Mouse (Mus musculus) frontal cortex, postnatal 10 days (tissue): Measurements from ENCODE around the gene Aven.

Experiments
- DNase-seq, 2 experiments: peaks; one replicate each; pipeline ENCODE4 v3.0.0; 2022; ENCODE audit warnings: low spot score in 2 of 2, mixed read lengths in 1 of 2

Aven gene

DNA sequence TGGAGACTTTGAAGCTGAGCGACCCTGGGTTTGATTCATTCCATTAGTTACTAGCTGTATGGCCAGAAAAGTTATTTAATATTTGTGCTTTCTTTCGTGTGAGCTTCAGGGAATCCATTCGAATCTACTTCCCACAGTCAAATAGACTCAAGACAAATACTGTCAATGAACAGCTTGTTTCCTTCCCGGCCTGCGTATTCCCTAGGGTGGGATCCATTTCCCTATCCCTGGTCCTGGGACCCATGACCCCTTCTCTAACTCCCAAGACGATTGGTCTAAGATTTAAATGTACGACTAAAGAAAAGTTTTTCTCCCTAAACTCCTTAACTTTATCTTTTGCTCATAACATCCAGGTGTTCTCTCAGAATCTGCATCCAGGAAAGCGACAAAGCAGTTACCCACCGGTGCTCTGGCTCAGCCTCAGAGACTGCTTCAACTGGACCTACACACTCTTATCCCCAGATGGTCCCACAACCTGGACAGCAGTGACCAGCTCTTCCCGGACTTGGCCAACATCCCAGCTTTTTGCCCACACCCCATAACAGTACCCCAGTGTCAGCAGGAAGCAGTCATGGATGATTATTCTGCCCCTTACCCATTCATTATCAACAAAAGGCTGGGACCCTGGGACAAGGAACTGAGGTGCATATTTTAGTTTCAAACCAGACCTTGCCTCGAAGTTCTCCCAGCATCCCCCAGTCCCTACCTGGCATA is 2.1 kb upstream of the Aven start:
- DNase-seq = no peak

DNA sequence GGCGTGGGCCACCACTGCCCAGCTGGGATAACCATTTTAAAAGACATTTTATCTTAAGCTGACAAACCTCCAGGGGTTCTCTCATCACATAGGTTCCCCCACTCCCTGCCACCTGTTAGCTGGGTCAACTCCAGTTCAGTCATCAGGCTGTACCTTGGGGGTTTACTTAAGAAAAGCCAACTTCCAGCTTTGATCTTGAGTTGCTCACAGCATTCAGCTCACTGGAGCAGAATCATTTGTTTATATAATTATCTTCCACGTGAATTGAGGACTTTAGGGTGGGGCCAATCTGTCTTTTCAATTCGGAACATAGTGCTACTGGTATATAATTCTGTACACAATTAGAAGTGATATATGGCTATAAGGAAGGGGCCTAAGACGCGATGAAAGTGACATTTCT is 1.1 kb upstream of the Aven start:
- DNase-seq = no peak

DNA sequence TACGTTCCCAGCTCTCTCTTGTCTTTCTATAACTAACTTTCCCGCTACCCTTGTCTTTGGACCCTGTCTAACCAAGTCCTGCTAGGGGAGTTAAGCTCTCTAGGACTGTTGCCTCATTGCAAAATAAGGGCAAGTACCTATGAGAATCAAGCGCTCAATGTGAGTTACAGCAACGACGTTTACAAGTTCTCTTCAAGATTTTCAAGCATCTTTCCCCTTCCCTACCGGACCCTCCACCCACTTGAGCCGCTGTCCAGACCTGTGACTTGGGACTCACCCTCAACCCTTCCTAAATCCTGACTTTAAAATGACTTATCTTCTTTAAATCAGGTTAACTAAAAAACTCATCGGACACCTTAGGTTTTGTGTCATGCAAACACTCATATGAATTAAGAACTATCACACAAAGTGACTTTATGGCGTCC is 321 bp upstream of the Aven start:
- DNase-seq = no peak

DNA sequence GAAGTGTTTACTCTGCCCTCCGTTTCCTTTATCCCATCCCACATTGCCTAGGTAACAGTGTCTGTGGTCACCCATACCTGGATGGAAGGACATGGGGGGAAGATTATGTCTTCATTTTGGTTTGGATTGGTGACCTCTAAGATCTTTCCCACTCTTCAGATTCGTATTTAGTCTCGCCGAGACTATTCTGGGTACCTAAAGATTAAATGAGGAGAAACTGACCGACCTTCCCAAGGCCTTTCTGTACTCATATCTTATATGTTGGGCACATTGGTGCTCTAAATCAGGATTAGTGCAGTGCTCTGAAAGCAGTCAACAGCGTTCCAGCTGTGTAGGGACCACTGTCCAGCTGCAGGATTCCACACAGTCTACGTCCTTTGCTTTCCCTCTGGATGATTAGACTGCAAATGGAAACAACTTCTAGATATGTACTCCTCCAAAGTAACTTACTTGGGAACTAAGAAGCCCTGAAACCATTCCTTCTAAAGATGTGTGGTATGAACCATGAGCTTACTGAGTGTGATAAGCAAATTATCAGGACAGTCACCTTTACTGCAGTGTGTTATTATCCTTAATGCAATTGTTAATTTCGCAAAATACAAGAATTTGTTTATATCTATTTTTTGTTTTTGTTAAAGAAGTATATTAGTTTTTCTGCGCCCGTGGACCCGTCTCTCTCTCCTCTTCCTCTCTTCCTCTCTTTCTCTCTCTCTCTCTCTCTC is 936 bp downstream of the Aven start:
- DNase-seq = no peak

DNA sequence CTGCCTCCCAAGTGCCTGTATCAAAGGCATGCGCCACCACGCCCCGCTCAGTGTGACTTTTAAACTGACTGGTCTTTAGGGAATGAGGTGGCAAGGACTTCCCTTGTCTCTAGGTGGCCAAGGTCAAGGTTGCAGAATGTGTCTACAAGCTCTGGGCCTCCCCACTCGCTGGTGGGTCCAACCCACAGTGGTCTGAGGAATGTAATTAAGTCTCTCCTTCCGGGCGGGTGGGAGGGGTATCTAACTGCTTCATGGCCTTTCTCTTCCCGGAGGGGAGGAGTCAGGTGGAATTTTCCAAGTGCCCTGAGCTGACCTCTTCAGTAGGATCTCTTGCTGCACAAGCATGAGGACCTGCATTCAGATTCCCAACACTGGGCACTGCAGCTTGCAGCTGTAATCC is 5.1 kb downstream of the Aven start:
- no peak for DNase-seq

DNA sequence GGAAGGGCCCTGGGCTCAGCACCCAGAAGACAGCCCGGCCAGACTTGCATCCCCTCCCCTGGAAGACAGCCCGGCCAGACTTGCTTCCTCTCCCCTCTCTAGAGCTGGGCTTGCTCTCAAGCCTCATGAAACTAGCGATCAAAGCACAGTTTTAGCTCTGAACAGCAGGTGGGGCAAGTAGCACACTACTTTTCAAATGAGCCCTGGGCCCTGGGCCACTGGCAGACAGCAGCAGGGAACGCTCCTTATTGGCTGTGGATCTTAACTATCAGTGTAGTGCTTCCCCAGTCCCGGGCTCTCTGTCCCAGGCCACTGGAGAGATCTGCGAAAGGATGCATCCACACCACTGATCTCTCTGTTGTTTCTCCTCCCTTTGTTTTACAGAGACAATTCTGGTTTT is 8.4 kb downstream of the Aven start:
- peak; percentile 54 to 73 for DNase-seq

DNA sequence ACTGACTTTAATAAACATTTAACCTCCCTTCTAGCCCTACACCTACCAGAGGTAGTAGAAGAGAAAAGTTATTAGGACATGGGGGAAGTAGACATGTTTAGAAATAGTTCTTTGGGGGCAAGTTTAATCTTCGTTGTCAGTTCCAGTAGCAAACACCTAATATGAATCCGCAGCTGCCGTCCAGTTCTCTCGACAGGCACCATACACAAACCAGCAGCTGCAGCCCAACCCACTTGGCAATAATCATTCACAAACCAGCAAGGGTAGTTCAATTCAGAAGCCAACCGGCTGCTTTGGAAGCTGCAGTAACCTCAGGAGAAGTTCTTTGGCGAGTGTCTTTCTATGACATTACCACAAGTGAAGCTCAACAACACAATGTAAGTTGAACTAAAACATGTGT is 11.2 kb downstream of the Aven start:
- DNase-seq = no peak

DNA sequence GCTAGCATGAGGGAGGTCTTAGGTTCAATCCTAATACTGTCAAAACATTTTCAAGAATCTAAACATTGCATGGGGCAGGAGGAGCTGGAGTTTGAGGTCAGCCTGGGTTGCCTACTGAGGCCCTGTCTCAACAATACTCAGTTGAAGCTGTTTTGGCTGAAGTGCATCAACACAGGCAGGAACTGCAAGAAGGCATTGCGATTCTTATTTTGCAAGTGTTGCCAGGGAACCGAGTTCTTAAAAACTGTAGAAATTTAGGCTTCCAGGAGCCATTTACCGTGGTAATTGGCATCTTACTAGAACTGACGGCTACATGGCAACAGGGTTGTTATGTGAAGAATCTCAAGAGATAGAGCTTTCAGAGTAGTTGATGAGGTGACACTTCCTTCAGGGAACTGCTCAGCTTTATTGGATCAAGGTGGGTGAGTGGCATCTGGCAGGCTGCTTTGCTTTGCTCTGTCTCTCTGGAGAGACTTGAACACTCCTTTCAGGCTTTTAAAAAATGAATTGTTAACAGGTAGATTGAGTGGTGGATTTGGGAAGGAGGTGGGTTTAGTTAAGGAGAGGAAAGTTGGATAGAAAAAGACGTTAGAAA is 14.2 kb downstream of the Aven start:
- no peak for DNase-seq

DNA sequence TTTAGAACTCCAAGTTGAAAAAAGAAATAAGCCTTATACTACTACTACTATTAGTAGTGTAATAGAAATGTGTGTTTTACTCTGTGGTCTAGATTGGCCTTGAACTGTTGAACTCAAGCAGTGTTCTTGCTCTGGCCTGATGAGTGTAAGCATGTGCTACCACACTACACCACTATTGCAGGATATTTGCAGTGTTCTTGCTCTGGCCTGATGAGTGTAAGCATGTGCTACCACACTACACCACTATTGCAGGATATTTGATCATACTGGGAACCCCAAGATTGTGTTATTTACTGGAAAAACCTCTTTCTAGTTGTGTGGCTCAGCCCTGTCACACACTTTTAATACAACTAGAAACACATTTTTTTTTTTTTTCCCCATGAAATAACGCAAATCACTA is 14.7 kb downstream of the Aven start:
- DNase-seq = no peak

DNA sequence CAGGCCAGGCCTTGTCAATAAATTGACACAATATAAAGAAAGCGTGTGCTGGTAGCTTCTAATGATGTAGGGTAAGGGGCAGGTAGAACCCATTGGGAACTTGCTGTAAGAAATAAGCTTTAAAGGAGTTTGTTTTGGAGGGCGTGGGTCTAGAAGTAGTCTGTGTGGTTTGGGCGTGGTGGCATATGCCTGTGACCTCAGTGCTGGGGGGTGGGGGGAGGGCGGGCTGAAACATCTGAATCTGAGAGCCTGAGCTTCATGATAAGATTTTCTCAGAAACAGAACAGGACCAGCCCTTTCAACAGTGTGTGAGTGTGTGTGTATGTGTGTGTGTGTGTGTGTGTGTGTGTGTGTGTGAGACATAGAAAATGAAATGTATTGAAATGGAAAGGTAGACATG is 17.4 kb downstream of the Aven start:
- no peak for DNase-seq

DNA sequence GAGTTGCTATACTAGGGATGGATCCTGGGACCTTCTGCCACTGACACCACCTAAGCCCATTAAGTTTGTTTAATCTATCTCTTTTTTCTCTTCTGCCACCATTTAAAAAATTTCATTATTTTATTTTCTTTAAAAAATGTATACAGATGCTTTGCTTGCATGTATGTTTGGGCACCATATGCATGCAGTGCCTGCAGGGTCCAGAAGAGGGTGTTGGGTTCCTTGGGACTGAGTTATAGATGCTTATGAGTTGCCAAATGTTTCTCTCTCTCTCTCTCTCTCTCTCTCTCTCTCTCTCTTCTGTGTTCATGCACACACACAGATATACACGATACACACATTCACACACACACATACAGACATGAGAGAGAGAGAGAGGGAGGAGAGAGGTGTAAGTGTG is 20.3 kb downstream of the Aven start:
- DNase-seq = no peak

DNA sequence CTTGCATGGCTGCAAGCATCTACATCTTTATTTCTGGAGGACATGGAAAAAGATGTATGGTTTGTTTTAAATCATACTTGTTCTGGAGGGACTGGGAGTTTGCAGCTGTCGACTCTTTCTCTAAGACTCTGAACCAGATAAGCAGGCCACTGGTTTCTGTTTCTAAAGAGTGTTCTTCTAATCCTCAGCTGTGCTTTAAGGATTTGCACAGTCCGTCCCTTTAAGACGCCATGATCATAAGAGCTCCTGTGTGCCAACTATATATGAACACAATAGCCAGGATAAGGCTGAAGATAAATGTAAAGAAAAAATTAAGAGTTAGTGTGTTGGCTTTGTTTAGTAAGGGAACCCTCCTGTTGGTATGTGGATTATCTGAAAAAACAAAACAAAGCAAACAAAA is 24.0 kb downstream of the Aven start:
- no peak for DNase-seq

DNA sequence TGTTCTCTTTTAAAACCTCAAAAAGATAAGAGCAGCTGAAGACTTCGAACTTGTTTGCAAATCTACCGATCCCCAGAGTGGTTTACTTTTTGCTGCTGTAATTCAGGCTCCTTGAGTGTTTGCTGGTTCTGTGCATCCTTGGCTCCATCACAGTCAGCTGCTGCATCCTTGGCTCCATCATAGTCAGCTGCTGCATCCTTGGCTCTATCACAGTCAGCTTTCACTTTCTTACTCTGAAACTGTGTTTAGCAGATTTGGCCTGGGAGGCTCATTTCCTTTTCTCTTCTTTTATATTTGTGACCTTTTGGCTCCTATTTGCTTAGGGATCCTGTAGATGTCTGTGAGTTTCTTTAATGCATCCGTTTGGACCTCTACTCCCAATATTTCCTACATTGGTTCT is 24.5 kb downstream of the Aven start:
- DNase-seq = no peak

DNA sequence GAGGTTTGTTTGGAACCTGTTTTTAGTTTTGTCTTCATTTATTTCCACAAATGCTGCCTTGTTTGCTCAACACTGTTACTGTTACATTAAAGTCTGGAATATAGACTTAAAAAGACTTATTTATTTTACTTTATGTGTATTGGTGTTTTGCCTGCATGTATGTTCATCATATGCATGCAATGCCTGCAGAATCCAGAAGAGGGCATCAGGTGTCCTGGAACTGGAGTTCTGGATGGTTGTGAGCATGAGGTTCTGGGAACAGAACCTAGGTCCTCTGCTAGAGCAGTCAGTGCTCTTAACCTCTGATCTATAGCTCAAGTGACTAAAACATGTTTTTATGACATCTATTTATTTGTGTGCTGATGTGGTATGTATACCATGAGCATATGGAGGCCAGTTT is 25.8 kb downstream of the Aven start:
- DNase-seq = no peak

DNA sequence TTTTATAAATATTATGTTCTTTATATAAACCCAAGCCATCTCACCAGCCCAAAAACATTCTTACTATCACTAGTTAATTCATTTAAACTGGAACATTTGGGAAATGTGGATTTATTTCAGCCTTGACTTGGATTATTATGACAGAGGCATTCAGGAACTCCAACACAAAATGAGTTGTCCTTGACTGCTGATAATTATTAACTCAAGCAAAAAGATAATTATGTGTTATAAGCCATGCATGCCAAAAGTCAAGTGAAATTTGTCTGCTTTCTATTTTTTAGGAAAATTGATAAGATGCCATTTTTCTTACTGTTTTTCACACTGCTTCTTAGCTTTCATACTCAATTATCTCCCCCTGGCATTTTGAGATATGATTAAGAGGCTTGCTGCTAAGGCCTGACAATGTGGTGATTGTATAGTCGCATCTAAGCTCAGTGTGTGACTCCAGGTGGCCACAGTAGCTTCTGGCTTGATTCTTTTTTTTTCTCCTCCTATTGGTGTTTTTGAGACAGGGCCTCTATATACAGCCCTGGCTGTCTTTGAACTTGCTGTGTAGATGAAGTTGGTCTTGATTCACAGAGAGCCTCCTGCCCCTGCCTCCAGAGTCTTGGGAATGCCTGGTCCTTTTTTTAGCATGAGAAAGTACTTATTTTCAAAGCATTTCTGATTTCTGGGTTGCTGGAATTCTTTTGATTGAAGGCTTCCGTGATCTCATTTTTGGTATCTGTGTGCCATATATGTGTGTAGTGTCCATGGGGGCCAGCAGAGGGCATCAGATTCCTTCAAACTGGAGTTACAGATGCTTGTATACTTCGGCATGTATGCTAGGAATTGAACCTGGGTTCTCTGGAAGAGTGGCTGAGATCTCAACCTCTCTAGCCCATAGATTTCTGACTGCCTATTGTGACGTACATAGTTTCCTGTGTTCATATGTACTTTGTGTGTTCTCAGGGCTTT is 28.0 kb downstream of the Aven start:
- DNase-seq = no peak

DNA sequence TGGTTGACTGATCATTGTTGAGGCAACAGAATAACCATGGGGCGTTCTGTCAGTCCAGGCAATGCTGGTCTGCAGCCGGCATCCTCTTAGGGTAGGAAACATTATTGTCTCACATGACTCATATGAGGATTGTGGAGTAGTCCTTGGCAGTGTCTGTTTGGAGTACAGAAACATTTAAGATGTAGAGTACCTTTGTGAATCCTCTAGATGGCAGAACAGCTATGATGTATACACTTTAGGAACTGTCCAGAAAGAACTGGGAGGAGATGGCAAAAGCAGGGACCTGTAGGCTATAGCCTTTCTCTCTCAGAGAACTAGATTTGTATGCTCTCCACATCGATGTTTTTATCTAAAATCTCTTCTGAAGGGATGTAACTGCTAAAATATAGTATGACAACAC is 34.2 kb downstream of the Aven start:
- DNase-seq = no peak

DNA sequence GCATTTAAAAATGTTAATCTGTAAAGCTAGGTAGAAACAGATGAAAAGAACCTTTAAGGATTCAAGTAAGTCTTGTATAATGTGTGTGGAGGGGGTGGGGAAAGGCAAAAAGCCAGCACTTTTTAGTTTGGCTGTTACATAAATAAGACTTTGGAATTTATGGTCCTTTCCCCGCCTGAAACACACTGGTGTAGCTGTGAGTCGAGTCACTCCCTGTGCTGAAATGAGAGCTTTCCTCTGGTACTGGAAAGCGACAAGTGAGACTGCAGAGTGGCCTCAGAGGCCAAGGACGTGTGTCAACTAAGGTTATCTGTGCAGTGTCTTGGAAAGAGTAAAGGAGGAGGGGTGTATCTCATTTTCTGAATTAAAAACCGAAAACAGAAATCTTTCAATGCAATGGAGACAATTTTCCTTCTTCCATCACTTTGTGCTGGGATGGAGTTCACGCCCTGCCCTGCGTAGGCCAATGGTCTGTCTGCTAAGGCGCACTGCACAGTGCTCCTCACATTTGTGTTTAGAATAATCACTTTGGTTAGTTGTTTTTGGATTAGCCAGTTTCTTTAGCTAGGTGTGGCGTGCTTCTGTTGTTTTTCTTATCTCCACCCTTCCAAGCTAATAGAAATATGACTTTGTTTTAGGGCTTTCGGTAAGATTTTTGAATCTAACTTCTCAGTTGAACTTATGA is 40.2 kb downstream of the Aven start:
- DNase-seq = no peak

DNA sequence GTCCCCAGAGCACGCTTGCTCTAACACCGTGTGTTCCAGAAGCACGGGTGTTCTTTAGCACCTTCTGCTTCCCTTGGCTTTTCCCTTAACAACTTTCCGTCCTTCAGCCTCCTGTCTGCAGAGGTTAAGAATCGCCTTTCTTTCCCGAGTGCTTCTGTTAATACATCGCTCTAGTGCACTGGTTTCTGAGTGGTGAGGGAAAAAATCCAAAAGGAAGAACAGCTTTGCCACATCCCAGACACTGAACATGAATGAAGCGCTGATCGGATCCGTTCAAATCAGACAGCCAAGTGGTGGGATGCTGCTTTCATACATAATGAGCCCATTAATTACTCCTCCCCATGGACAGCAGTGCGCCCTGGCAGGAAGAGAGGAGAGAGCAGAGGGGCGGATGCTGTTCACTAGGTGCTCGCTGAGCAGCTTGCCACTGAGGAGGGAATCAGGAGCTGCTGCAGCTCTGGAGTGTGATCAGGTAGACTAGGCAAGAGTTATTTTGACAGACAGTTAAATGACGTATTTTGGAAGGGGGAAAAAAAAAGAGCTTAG is 42.0 kb downstream of the Aven start:
- no peak for DNase-seq

DNA sequence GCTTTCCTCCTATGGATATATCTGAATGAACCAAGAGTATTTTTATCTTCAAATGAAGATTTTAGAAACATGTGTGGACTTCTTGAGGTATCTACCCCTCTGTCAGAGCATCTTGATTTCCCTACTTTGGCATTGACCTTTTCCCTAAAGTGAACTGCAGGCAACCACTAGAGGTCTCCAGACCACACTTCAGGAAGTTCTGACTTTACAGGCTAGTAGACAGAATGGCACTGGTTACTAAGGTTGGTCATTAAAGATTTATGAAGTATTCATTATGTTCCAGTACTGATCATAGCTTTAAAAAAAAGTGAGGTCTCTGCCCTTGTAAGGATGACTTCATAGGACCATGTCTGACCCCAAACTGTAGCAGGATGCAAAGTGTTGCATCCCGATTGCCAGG is 46.0 kb downstream of the Aven start:
- DNase-seq = no peak

DNA sequence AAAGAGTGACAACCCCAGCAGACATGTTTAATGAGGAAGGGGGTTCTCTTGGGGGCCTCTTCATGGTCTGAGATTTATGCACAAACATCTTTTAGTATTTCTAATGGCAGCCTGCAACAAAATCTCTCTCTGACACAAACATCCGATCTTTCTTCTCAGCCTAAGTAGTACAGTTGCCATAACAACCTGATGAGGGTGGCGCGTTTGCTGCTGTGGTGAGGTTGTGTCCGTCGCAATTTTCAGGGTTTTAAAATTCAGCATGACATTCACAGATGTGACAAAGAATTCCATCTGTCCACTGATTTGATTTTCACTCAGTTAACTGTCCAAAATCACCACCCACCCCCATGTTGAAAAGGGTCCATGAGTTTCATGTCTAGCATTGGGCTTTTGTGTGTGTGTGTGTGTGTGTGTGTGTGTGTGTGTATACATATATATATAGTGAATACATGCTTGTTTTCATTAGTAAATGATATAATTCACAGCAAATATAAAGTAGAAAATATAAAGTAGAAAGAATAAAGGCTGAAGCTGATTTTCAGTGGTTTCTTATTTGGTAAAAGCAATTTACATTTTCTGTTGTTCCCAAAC is 49.0 kb downstream of the Aven start:
- DNase-seq = no peak

DNA sequence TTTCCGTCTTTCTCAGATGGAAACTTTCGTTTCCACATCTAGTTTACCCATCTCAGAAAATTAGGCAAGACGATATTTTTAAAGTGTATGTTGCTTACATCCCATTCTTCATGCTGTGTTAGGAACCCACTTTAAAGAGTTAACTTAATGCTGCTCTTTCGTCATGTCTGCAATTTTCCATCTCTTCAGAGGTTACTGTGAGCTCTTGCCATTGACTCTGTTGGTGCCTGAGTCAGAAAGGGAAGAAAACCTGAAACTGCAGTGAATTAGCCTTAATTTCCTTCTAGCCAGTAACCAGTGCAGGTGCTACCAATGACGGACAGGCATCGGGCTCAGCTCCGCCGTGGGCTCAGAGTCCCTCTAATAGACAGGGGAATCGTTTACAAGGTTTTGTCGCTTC is 63.8 kb downstream of the Aven start:
- DNase-seq = no peak
